Mouse (Mus musculus) liver, embryonic 14.5 days (tissue): ENCODE results near the gene Hoxb4. TPM values are rescaled to one million over a fixed set of nuclear protein-coding genes. Genes with fewer than 3 reads are reported as not detected.

Source experiments
- ATAC-seq: fragments of 200-750 bp; cut with Nextera tagmentation; 2 replicates; pipeline ENCODE4 v1.8.0; 2017; ENCODE audit warnings: moderate number of reproducible peaks, mild to moderate bottlenecking, moderate library complexity; ENCODE audit not compliant: insufficient read depth
- DNase-seq, 3 experiments: peaks; one replicate each; pipeline ENCODE4 v3.0.0-alpha.2; 2012 to 2013; ENCODE audit warnings: low read depth in 3 of 3, low spot score in 3 of 3
- H3K27ac ChIP-seq: fragments of 300-500 bp; sonication (generic); 2 replicates; pipeline ENCODE4 v1.5.1; 2014; ENCODE audit warnings: moderate library complexity, mild to moderate bottlenecking, control low read depth, inconsistent platforms
- H3K27me3 ChIP-seq: fragments of 300-500 bp; sonication (generic); 2 replicates; pipeline ENCODE4 v1.6.1; 2014; ENCODE audit warnings: mild to moderate bottlenecking, low read length, moderate library complexity; ENCODE audit not compliant: control insufficient read depth, insufficient read depth
- H3K36me3 ChIP-seq: fragments of 300-500 bp; sonication (generic); replicated peaks from 2 replicates; pipeline ENCODE4 v1.6.1; 2014; ENCODE audit warnings: low read depth; ENCODE audit not compliant: control insufficient read depth, insufficient read depth
- H3K4me1 ChIP-seq, 2 experiments: fragments of 200-500 bp in 1 of 2; fragments of 300-500 bp in 1 of 2; sonication (generic) in 1 of 2; replicated peaks; 2 replicates each; pipeline ENCODE4 v1.6.1; 2012 to 2014; ENCODE audit warnings: antibody characterized with exemption in 1 of 2, inconsistent platforms in 1 of 2, low read length in 1 of 2; ENCODE audit not compliant: control insufficient read depth in 2 of 2, insufficient read depth in 2 of 2
- H3K4me2 ChIP-seq: fragments of 300-500 bp; sonication (generic); 2 replicates; pipeline ENCODE4 v1.6.1; 2014; ENCODE audit warnings: low read depth, mild to moderate bottlenecking, control low read depth, moderate library complexity
- H3K4me3 ChIP-seq, 2 experiments: fragments of 200-500 bp in 1 of 2; fragments of 300-500 bp in 1 of 2; sonication (generic) in 1 of 2; 2 replicates each; pipeline ENCODE4 v1.5.1; 2012 to 2014; ENCODE audit warnings: low read depth in 2 of 2, low read length in 2 of 2, mild to moderate bottlenecking in 2 of 2, control low read depth in 1 of 2, inconsistent platforms in 1 of 2, moderate library complexity in 1 of 2; ENCODE audit not compliant: insufficient read depth in 1 of 2
- H3K9ac ChIP-seq: fragments of 300-500 bp; sonication (generic); replicated peaks from 2 replicates; pipeline ENCODE4 v1.6.1; 2014; ENCODE audit warnings: mild to moderate bottlenecking, control low read depth, moderate library complexity
- H3K9me3 ChIP-seq: fragments of 300-500 bp; sonication (generic); 2 replicates; pipeline ENCODE4 v1.6.1; 2016; ENCODE audit warnings: low read length, mixed read lengths; ENCODE audit not compliant: control insufficient read depth
- CTCF ChIP-seq: IDR thresholded peaks from 2 replicates; pipeline ENCODE4 v1.5.1; 2016; ENCODE audit warnings: antibody characterized with exemption, low read depth, control low read depth
- EP300 ChIP-seq: IDR thresholded peaks from 2 replicates; pipeline ENCODE4 v1.6.1; 2016; ENCODE audit warnings: antibody characterized with exemption, low read depth
- WGBS: fragments of 180-500 bp; shearing (Covaris S2); extraction: QIAGEN DNeasy Blood & Tissue Kit; methylation state at CpG from one replicate; pipeline ENCODE4 v1.1.7; 2014; ENCODE audit not compliant: insufficient replicate concordance; 5-methylcytosine and 5-hydroxymethylcytosine counted together
- polyA plus RNA-seq, 2 experiments: library from polyadenylated mRNA; depleted of rRNA in 1 of 2; stranded (reverse) in 1 of 2; unstranded in 1 of 2; fragments of >200 nt; fragmentation: Nextera tagmentation in 1 of 2; extraction: Ambion mirVana in 1 of 2; gene quantifications; 2 replicates each; pipeline versions ENCODE4 v1.2.1 to v1.2.3; 2012 to 2014

The Hoxb4 gene
- polyA plus RNA-seq (2012; rRNA removed) (0.31 and 0.48 TPM in 2 replicates), polyA plus RNA-seq (2014; fragmentation: Nextera tagmentation; extraction: Ambion mirVana) (0.06 and 0.09 TPM in 2 replicates)

GRCm38 (mm10) chr11:96317608-96318367 lies at the start of gene Hoxb4:
Gene Hoxb4, plus strand, starts transcription at chr11:96318267.
- peaks cover 91% of the 10 kb centered on the region for H3K27me3 ChIP-seq
- no peak for ATAC-seq
- no peak within 1 kb of the TSS for H3K9ac ChIP-seq
- H3K4me1 ChIP-seq: no peaks in the 10 kb centered on the region
- 5% methylated on average over 28 of the region's 28 CpGs for WGBS
- H3K27ac ChIP-seq: no peak within 1 kb of the TSS
- no peaks in the 10 kb centered on the region for H3K36me3 ChIP-seq
- H3K9me3 ChIP-seq: no peaks in the 10 kb centered on the region
- no peak for DNase-seq
- TF ChIP-seq EP300 (no peak), CTCF (no peak)
- H3K4me2 ChIP-seq: peak within 1 kb of the TSS; percentile 47
- peak within 1 kb of the TSS; percentile 33 to 54 for H3K4me3 ChIP-seq

- H3K9ac ChIP-seq: no peak overlapping the region
- ATAC-seq: no peak
- no peaks in the 10 kb centered on the region for H3K36me3 ChIP-seq
- no peak for TF ChIP-seq CTCF
- no peak for DNase-seq
- H3K4me3 ChIP-seq: no peak overlapping the region
- no peak overlapping the region for H3K4me2 ChIP-seq
- 2% methylated on average over 19 of the region's 19 CpGs for WGBS
- no peaks in the 10 kb centered on the region for H3K9me3 ChIP-seq
- peaks cover 94% of the 10 kb centered on the region for H3K27me3 ChIP-seq
- H3K4me1 ChIP-seq: no peaks in the 10 kb centered on the region
- H3K27ac ChIP-seq: no peak overlapping the region
Observed at GRCm38 (mm10) chr11:96269869-96270268, 48.2 kb upstream of the Hoxb4 start.

GRCm38 (mm10) chr11:96270996-96271540 lies 47.0 kb upstream of the Hoxb4 start, which contains the start of gene Hoxb9:
Gene Hoxb9, plus strand, starts transcription at chr11:96271457.
- Histone ChIP-seq H3K36me3 (no peaks in the 10 kb centered on the region), H3K4me3 (no peak within 1 kb of the TSS), H3K27me3 (peaks cover 97% of the 10 kb centered on the region), H3K9me3 (no peaks in the 10 kb centered on the region), H3K9ac (no peak within 1 kb of the TSS), H3K4me1 (no peaks in the 10 kb centered on the region), H3K4me2 (no peak within 1 kb of the TSS), H3K27ac (no peak within 1 kb of the TSS)
- no peak for ATAC-seq
- 1% methylated on average over 40 of the region's 40 CpGs for WGBS
- DNase-seq: no peak
- TF ChIP-seq EP300: no peak
- TF ChIP-seq CTCF: no peak

GRCm38 (mm10) chr11:96271541-96272011 lies 46.5 kb upstream of the Hoxb4 start:
- Histone ChIP-seq H3K4me1 (no peaks in the 10 kb centered on the region), H3K27me3 (peaks cover 97% of the 10 kb centered on the region), H3K9me3 (no peaks in the 10 kb centered on the region), H3K27ac (no peak overlapping the region), H3K9ac (no peak overlapping the region), H3K4me2 (no peak overlapping the region), H3K4me3 (no peak overlapping the region), H3K36me3 (no peaks in the 10 kb centered on the region)
- ATAC-seq (no peak), DNase-seq (no peak)
- TF ChIP-seq EP300 (no peak), CTCF (no peak)
- WGBS: under 1% methylated on average over 52 of the region's 52 CpGs
